Mouse (Mus musculus): ENCODE results near the gene Lrp5.

Lrp5 gene

DNA sequence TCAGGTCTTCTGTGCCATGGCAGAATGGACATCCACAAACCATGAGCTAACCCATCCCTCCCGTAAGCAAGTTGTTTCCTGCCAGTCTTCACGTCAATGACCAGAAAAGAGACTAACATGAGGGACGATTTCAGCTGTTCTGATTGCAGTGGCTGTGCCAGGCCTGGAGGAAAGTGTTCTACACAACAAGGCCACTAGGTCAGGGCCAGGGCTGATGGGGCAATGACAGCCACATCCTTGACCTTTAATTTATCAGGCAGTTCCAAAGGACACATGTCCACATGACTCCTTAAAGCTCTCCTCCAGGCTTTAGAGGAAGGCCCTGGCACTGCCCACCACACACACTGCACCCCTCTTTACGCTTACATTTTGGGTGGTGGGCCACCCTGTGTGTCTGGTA, 9.1 kb upstream of the Lrp5 start:
- no peak for DNase-seq (ENCODE audit: low read depth, low spot score)

DNA sequence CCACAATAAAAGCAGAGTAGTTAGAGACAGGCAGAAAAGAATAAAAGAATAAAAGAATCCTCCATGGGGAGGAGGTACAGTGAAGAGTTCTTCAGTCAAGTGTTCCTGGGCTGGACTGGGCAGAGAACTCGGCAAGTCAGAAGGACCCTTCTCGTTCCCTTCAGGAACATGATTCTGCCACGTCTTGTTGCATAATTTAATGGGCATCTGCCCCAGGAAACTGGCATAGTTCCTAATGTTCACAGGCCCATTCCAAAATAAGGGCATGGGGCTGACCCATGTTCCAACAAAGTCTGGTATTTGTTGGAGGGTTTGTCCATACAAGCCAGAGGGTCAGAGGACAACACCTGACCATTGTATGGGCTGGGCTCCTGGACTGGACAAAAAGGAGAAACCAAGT, 8.6 kb upstream of the Lrp5 start:
- no peak for DNase-seq (ENCODE audit: low read depth, low spot score)

DNA sequence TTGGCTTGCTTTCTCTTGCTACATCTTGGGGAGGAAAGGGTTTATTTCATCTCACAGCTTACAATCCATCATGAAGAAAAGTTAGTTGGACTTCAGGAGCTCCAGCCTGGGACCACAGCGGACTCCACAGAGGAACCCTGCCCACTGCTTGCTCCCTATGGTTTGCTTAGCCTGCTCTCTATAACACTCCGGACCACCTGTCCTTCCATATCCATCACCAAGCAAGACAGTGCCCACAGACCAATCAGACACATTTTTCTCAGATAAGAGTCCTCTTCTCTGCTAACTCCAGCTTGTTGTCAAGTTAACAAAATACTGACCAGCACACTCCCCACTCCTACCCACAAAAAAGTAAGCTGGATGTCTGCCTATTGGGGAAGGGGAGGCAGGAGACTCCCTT, 8.1 kb upstream of the Lrp5 start:
- DNase-seq (ENCODE audit: low read depth, low spot score): no peak

DNA sequence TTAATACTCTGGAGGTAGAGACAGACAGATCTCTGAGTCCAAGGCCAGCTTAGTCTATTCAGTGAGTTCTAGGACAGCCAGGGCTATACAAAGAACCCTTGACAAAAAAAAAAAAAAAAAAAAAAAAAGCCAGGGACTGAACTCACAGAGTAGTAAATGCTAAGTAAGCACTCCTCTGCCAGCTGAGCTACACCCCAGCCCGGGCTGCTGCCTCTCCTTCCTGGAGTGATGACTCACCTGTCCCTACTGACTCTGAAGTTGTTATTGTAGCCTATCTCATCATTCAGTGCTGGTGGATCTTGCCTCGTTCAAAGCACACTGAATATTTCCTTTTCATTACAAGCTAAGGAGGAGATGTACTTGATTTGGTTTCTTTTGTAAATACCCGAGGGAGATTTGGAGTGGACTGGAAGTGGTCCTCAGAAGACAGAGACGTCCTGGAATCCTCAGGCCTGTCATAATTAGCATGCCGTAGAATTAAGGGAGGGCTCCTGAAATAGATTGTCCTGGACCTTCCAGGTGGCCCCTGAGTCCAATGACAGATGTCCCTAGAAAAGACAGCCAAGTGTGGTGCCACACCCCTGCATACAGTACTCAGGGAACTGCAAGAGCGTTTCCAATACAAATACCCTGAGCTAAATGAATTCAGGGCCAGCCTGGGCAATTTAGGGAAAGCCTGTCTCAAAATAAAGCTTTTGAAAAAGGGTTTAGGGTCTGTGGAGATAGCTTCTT, 6.2 kb upstream of the Lrp5 start:
- no peak for DNase-seq (ENCODE audit: low read depth, low spot score)

DNA sequence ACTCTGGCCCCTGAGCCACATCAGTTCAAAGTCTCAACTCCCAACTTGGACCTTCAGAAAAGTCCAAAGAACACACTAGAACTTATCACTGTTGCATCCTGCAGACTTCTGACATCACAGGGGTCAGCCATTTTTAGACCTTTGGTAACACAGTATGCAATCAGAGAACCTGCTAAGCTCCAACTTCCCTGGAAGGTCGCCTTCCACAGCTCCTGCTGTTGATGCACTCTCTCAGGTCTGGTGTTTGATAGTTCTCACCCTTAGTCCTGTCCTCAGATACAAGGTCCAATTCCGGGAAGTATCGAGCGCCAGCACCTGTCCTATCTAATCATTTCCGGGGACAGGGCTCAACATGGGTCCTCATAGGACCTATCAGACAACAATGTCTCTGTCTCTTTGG, 5.0 kb upstream of the Lrp5 start:
- DNase-seq (ENCODE audit: low read depth, low spot score): no peak

DNA sequence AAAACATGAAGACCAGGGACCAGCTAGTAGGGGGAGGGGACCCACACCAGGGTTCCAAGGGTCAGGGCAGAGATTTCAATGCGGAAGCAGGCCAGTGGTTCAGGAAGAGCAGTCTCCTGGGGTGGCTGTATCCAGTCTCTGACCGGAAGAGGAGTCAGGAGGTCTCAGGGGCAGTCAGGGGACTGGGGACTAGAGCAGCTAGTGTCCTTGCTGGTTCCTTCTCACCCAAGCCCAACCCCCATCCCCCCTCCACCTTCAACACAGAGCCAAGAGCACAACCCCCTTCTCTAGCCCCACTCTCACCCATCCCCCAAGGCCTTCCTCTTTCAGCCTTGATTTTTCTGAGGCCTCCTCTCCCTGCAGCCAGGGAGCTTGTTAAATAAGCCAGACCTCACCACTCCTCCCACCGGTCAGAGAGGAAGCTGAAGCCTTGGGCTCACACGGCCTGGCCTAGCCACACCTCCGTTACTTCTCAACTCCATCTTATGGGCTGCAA, 1.4 kb upstream of the Lrp5 start:
- peak; percentile 72 for DNase-seq (ENCODE audit: low read depth, low spot score)

DNA sequence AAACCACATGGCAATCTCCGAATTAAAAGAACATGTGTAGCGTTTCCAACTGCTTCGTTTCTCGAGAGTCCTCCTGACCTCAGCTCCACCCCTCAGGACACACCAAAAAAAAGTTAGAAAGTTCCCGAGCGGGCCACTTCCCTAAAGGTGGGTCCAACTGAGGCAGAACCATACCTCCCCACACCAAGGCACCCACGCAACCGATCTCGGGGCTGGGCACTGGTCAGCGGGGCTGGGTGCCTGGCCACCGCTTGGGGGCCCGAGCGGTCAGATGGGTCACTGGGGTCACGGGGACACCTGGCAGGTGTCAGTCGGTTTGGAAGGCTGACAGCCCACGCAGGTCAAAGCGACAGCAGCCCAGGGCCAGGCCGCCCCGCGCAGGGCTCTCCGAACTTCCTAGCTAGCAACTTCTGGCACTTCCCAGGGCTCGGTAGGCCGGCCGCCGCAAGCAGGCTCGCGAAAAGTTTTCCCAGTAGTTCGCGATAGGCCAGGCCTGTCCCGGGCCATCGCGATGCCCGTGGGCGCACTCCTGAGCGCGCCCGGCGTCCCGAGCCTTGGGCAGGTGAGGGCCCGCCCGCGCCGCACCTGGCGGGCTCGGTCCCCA, 651 bp downstream of the Lrp5 start:
- peak; percentile 49 for DNase-seq (ENCODE audit: low read depth, low spot score)

DNA sequence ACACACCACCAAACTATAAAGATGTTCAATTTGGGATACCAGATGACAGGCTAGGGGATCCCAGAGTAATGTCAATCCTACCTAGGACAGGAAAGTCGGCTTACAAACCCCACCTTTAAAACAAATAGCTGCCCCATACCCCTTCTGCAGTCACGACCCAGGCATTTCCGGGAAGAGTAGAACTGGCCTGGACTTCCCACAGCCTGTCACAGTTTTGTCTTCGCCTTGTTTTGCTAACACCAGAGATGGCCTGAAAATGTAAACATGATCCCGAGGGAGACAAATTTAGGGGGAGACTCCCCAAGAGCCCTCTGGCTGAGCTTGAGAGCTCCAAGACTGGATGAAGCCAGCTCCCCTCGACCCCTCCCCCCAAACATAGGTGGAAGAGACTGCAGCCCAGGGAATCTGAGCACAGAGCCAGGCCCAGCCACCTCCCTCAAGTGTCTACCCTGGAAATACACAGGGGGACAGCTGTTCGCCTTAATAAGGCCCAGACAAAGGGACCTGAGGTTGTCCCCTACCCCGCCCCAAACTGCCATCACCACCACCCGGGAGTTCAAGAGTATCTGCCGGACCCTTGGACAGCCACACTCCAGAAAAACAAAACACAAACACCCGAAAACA, 1.3 kb downstream of the Lrp5 start:
- DNase-seq (ENCODE audit: low read depth, low spot score): no peak

DNA sequence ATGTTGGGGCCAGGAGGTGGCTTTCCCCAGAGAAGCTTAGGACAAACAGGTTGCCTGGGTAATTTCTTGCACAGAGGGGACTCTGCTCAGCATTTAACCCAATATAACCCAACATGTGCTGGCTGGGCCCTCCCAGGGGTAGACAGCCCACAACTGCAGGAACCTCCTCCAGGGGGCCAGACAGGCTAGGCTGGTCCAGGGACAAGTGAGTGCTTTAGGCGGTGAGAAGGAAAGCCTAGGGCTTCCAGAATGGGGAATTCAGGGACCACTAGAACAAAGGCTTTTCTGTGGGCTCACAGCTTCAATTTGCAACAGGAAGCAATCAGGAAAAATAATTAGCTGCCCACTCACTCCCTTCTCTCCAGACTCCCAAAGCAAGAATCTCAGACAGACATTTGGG, 1.9 kb downstream of the Lrp5 start:
- DNase-seq (ENCODE audit: low read depth, low spot score): no peak

DNA sequence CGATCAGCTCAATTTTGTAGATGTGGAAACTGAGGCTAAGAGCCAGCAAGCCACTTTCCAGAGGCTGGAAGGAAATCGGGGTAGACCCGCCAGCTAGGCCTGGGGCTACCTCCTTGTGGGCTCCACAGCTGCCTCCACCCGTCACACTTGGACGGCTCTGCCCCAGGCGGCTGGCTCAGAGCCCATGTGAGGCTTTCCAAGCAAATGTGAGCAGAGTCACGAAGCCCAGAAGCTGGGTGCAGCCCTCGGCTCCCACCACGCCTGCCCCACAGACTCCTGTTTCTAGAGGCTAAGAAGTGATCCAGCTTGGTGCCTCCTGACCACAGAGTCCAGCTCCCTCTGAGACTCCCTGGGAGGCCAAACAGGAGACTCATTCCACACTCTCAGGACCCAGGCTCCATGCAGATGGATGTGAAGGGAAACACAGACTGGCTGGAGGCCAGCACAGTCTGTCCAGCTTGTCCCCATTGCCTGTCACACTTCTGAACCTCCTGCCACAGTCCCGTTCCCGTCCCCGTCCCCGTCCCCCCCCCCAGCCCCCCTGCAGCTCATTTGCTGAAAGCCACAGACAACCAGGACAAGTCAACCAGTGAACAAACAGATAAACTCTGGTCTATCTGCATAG, 4.9 kb downstream of the Lrp5 start:
- DNase-seq (ENCODE audit: low read depth, low spot score): no peak

DNA sequence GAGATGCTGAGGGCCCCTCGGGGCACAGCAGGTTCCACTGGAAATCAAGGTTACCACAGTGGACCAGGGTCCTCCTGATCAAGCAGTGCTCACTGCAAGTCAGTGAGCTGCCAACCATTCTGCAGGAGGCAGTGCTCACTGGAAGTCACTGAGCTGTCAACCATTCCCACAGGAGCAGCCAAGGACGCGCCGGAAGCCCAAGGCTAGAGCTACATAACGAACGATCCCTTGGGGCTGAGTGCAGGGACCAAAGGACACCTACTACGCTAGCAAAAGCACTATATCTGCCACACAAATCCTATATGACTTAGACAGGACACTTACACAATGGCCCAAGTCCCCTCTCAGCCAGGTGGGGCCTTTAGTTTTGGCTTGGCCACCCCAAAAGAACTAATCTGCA, 5.6 kb downstream of the Lrp5 start:
- DNase-seq (ENCODE audit: low read depth, low spot score): no peak

DNA sequence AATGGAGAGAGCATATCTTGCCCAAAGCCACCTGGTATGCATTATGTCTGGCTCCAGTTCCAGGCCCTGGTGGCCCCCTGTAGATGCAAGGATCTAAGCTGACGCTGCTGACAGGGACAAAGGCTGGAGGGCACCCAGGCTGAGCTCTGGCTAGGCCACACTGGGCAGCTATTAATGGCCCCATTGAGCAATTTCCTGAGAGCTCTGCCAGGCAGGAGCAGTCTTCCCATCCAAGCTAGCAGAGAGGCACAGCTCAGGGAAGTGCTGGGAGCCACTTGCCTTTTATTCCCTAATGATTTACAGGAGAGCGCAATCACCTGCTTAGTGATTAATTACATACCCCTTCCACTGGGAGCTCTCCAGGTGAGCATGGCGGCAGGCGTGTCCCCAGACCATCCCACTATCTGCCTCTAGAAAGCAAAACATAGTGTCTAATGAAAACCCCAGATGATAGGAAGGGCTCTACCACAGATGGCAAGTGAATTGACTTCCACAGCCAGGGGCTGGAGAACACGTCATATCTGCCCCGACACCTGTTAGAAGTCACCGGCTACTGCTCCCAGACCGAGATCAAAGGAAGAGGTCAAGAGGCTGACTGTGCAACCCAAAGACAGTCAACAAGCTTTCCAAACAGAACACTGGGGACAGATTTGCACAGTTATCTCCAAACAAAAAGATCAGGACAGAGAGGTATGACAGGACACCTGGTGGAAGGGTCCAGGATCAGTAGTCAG, 12.1 kb downstream of the Lrp5 start:
- DNase-seq (ENCODE audit: low read depth, low spot score): no peak

DNA sequence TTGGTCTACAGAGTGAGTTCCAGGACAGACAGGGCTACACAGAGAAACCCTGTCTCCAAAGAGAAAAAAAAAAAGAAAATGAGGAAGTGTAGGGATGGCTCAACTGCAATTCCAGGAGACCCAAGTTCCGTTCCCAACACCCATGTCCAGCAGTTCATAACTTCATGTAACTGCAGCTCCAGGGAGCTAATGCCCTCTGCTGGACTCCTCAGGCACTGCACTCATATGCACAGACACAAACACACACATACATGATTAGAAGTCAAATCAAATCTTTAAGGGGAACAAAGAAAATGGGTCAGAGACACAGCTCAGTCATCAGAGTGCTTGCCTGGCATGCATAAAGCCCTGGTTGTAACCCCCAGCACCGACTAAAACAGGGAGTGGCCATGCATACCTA, 13.2 kb downstream of the Lrp5 start:
- DNase-seq (ENCODE audit: low read depth, low spot score): peak; percentile 72

DNA sequence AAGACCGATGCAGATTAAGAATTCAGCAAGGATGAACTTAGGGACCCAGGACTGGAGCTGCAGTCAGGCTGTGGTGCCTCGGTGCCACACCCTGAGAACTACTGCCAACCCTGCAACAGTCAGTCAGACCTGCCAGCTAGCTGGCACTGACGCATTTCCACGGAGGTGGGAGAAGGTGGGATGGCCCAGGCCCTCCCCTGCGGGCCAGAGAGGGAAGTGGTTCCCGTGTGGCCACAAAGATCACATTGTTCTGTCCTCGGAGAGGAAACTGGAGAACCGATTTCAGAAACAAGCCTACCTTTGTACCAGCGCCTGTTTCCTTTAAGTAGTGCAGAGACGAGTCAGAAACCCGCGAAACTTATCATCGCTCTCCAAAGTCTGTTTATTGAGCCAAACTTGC, 17.3 kb downstream of the Lrp5 start:
- no peak for DNase-seq (ENCODE audit: low read depth, low spot score)

DNA sequence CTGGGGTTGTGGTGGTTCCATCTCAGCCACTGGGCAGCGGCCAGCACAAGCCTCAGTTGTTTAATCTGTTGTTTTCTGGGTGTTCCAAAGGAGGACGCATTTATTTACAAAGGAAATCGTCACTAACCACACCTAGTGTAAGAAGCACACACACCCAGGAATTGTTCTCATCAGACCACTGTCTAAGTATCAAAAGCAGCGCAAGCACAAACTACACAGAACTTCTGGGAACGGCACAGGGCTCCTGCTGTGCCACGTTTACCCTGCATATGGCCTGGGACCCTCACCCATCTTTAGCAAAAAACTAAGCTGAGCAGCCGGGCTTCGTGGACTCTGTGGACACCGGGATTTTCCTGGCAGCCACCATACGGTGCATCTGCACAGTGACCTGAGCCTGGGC, 17.8 kb downstream of the Lrp5 start:
- no peak for DNase-seq (ENCODE audit: low read depth, low spot score)

DNA sequence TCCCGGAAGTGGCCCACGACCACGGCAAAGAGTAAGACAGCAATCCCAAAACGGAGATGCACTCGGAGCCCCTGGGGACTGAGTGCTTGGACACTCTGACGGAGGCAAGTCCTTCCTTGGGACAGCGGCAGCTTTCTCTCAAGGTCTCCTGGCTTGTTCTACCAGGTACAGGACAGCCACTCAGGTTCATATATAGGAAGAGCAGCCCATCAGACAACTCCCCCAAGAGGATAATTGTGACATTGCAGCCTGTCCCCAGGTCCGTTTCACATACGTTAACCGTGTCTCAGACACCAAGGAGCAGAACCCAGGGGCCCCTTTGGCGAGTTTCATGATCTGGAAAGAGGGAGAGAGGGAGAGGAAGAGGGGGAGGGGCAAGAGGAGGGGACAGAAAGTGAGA, 18.4 kb downstream of the Lrp5 start:
- DNase-seq (ENCODE audit: low read depth, low spot score): peak; percentile 77

DNA sequence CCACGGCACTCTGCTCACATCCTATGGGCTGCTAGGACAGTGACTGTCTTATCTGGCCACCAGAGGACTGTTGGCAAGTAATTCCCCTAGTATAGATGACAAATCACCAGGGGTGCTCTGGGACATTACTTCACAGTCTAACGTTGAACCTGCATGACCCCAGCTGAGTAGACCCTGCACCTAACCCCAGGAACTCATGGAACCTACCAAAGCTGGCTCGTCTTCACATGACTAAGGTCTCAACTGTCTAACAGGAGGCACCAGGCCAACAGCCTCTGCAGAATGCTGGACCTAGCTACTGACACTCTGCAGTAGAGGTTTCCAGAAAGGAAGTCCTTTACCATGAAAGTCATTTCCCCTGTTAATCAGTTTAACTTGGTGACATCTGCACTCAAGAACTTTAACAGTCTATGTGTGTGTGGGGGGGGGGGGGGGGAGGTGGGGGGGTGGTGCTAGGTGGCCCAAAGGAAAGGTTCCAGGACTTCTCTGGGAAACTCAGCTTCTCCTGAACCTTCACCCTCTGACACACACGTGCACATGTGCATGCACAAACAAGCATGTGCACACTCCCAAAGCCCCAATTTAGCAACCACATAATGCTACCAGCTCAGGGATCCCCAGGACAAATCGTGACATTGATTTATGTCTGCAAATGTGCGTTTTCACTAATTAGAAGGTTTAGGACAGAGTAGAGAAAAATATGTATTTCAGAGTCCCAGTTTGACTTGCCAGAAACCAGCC, 19.0 kb downstream of the Lrp5 start:
- no peak for DNase-seq (ENCODE audit: low read depth, low spot score)

DNA sequence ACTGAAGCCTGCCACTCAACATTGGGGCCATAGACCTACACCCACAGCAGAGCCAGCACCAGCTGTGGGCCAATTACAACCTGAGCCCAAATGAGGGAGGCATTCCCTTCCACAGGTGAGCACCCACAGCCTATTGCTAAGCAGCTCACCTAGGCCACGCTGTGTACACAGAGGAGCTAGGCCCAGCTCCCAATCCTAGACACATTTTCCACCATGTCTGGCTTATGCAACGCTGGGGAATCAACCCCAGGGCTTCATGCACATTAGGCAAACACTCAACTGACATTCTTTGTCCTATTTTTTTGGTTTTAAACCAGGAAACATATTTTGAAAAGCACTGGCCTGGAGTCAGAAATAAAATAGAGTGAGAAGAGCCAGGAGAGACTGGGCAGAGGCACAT, 19.7 kb downstream of the Lrp5 start:
- no peak for DNase-seq (ENCODE audit: low read depth, low spot score)

DNA sequence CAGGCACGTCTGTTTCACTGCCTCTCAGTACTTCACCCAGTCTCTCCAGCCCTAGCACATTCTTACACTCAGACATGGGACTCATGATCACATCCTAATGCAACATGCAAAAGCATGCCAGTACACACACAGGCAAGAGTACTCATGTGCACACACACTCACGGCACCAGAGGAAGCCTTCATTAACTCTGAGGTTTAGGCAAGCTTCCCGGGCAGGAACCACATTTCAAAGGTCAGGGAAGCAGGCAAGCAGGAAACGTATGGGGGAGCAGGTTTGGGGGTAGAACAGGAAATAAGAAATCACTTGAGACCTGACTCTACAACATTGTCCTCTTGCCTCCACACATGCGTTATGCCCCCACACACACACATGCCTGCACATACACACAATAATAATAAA, 20.9 kb downstream of the Lrp5 start:
- DNase-seq (ENCODE audit: low read depth, low spot score): no peak

DNA sequence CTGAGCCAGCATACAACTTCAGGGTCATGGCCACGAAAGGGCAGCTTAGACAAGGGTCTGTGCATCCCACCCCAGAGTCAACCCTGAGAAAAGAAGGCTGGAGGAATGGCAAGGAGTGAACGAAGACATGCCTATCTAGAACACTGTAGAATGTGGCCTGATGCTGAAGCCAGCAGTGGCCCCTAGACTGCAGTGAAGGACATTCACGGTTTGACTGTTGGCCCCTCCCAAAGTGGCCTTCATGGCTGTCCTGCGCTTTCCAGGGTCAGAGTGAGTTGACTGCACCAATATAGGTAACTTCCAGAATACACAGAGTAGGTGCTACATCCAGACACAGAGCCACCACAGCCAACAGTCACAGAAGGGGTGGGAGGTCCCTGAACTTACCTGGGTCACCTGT, 28.4 kb downstream of the Lrp5 start:
- DNase-seq (ENCODE audit: low read depth, low spot score): no peak

DNA sequence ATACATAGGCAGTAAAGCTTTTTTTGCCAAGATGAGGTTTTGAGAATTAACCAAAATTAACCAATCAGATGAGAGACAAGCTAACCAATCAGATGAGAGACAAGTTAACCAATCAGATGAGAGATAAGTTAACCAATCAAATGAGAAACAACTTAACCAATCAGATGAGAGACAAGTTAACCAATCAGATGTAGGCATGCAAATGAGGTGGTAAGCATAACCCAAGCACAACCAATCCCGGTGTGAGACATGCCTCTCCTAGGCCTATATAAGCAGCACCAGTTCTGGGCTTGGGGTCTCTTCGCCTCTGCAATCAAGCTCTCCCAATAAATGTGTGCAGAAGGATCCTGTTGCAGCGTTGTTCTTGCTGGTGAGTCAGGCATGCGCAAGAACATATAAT, 29.3 kb downstream of the Lrp5 start:
- DNase-seq (ENCODE audit: low read depth, low spot score): peak; percentile 67
